Mouse (Mus musculus) neural tube, embryonic 14.5 days (tissue): ENCODE measurements at regions not wholly inside any gene's neighbourhood (a gene's known extent, or its start where the extent isn't known, plus 50 kb on each side); places are given as distances from the start of the nearest gene placed in this dataset.
A peak's percentile ranks its signal among the peaks of the same experiment; 100 is the strongest.

ENCODE experiments used
- ATAC-seq: fragments of 200-750 bp; cut with Nextera tagmentation; 2 replicates; pipeline ENCODE4 v1.8.0; 2017; ENCODE audit warnings: low read depth, mild to moderate bottlenecking, moderate TSS enrichment, moderate library complexity
- H3K27ac ChIP-seq: fragments of 300-500 bp; sonication (generic); 2 replicates; pipeline ENCODE4 v1.5.1; 2014; ENCODE audit warnings: low read depth, mild to moderate bottlenecking, control low read depth, low read length, moderate library complexity, mixed read lengths
- H3K27me3 ChIP-seq: fragments of 300-500 bp; sonication (generic); 2 replicates; pipeline ENCODE4 v1.6.1; 2014; ENCODE audit warnings: low read length; ENCODE audit not compliant: control insufficient read depth, insufficient read depth
- H3K36me3 ChIP-seq: fragments of 300-500 bp; sonication (generic); 2 replicates; pipeline ENCODE4 v1.6.1; 2014; ENCODE audit warnings: low read length, mixed read lengths; ENCODE audit not compliant: control insufficient read depth, insufficient read depth
- H3K4me1 ChIP-seq: fragments of 300-500 bp; sonication (generic); 2 replicates; pipeline ENCODE4 v1.6.1; 2014; ENCODE audit warnings: low read length; ENCODE audit not compliant: control insufficient read depth, insufficient read depth
- H3K4me2 ChIP-seq: fragments of 300-500 bp; sonication (generic); 2 replicates; pipeline ENCODE4 v1.6.1; 2014; ENCODE audit warnings: mild to moderate bottlenecking, low read depth, low read length, control low read depth
- H3K4me3 ChIP-seq: fragments of 300-500 bp; sonication (generic); 2 replicates; pipeline ENCODE4 v1.5.1; 2014; ENCODE audit warnings: low read depth, low read length, control low read depth, mixed read lengths
- H3K9ac ChIP-seq: fragments of 300-500 bp; sonication (generic); replicated peaks from 2 replicates; pipeline ENCODE4 v1.6.1; 2014; ENCODE audit warnings: low read depth, mild to moderate bottlenecking, control low read depth, low read length, mixed read lengths
- H3K9me3 ChIP-seq: fragments of 300-500 bp; sonication (generic); 2 replicates; pipeline ENCODE4 v1.6.1; 2016; ENCODE audit warnings: low read length; ENCODE audit not compliant: control insufficient read depth
- WGBS: fragments of 180-500 bp; shearing (Covaris S2); extraction: QIAGEN DNeasy Blood & Tissue Kit; methylation state at CpG from one replicate; pipeline ENCODE4 v1.1.7; 2014; 5-methylcytosine and 5-hydroxymethylcytosine counted together

- H3K4me3 ChIP-seq = no peak overlapping the region
- H3K4me1 ChIP-seq = no peaks in the 10 kb centered on the region
- H3K9me3 ChIP-seq = no peaks in the 10 kb centered on the region
- no peak overlapping the region for H3K4me2 ChIP-seq
- no peaks in the 10 kb centered on the region for H3K36me3 ChIP-seq
- peak; percentile 71; the same call in 1 of the 2 replicates for ATAC-seq
- no peak overlapping the region for H3K9ac ChIP-seq
- H3K27ac ChIP-seq = no peak overlapping the region
- H3K27me3 ChIP-seq = no peaks in the 10 kb centered on the region
- WGBS = 87% methylated on average over 2 of the region's 2 CpGs
These were observed 50.9 kb upstream of the Tent2 start for GRCm38 (mm10) chr13:93243076-93243475.

GRCm38 (mm10) chr13:93248711-93249110, 50.7 kb upstream of the Homer1 start:
- no peak overlapping the region for H3K4me3 ChIP-seq
- H3K36me3 ChIP-seq = no peaks in the 10 kb centered on the region
- H3K4me1 ChIP-seq = no peaks in the 10 kb centered on the region
- H3K9me3 ChIP-seq = no peaks in the 10 kb centered on the region
- H3K9ac ChIP-seq = no peak overlapping the region
- WGBS = 80% methylated on average over 4 of the region's 4 CpGs
- ATAC-seq = no peak
- H3K4me2 ChIP-seq = no peak overlapping the region
- no peak overlapping the region for H3K27ac ChIP-seq
- no peaks in the 10 kb centered on the region for H3K27me3 ChIP-seq
